Mouse (Mus musculus): ENCODE measurements at regions not wholly inside any gene's neighbourhood (a gene's known extent, or its start where the extent isn't known, plus 50 kb on each side); places are given as distances from the start of the nearest gene placed in this dataset.
A peak's percentile ranks its signal among the peaks of the same experiment; 100 is the strongest.
"Not testable (repeated sequence)": the region's sequence is repeated elsewhere in the genome, so short reads cannot be mapped to it uniquely, and the experiment has no call there.

- Histone ChIP-seq H3K4me1 (replicated peaks; ENCODE audit: low read depth, low read length) (no peaks in the 10 kb centered on the region), H3K4me3 (replicated peaks; ENCODE audit: low read length) (no peak overlapping the region), H3K9me3 (ENCODE audit: low read length) (peaks cover 12% of the 10 kb centered on the region; the same call in 1 of the 2 replicates), H3K36me3 (ENCODE audit: insufficient read depth, low read length) (no peaks in the 10 kb centered on the region), H3K27me3 (ENCODE audit: insufficient read depth, low read length) (no peaks in the 10 kb centered on the region)
- TF ChIP-seq NANOG (IDR thresholded peaks at IDR 0.05; ENCODE audit: borderline replicate concordance, low read length) (no peak), CTCF (conservative IDR thresholded peaks at IDR 0.05; ENCODE audit: low read length) (no peak), POU5F1 (IDR thresholded peaks at IDR 0.05; ENCODE audit: borderline replicate concordance, low read length) (no peak)
Measured at GRCm38 (mm10) chr13:52346027-52346375, 185.1 kb downstream of the Diras2 start.

- TF ChIP-seq POU5F1 (IDR thresholded peaks at IDR 0.05; ENCODE audit: borderline replicate concordance, low read length), result no peak
- TF ChIP-seq CTCF (conservative IDR thresholded peaks at IDR 0.05; ENCODE audit: low read length), result no peak
- TF ChIP-seq NANOG (IDR thresholded peaks at IDR 0.05; ENCODE audit: borderline replicate concordance, low read length), result no peak
- peaks cover 16% of the 10 kb centered on the region; the same call in 1 of the 2 replicates for H3K9me3 ChIP-seq (ENCODE audit: low read length)
- no peaks in the 10 kb centered on the region for H3K4me1 ChIP-seq (replicated peaks; ENCODE audit: low read depth, low read length)
- H3K36me3 ChIP-seq (ENCODE audit: insufficient read depth, low read length), result no peaks in the 10 kb centered on the region
- no peaks in the 10 kb centered on the region for H3K27me3 ChIP-seq (ENCODE audit: insufficient read depth, low read length)
- no peak overlapping the region for H3K4me3 ChIP-seq (replicated peaks; ENCODE audit: low read length)
Measured at GRCm38 (mm10) chr13:52347631-52348030, 183.4 kb downstream of the Diras2 start.

GRCm38 (mm10) chr13:52349606-52350005 lies 181.5 kb downstream of the Diras2 start:
- no peaks in the 10 kb centered on the region for H3K27me3 ChIP-seq (ENCODE audit: insufficient read depth, low read length)
- peaks cover 36% of the 10 kb centered on the region for H3K9me3 ChIP-seq (ENCODE audit: low read length)
- TF ChIP-seq CTCF (conservative IDR thresholded peaks at IDR 0.05; ENCODE audit: low read length), result no peak
- no peak for TF ChIP-seq NANOG (IDR thresholded peaks at IDR 0.05; ENCODE audit: borderline replicate concordance, low read length)
- TF ChIP-seq POU5F1 (IDR thresholded peaks at IDR 0.05; ENCODE audit: borderline replicate concordance, low read length), result no peak
- no peak overlapping the region for H3K4me3 ChIP-seq (replicated peaks; ENCODE audit: low read length)
- H3K4me1 ChIP-seq (replicated peaks; ENCODE audit: low read depth, low read length), result no peaks in the 10 kb centered on the region
- no peaks in the 10 kb centered on the region for H3K36me3 ChIP-seq (ENCODE audit: insufficient read depth, low read length)

GRCm38 (mm10) chr13:52352576-52352975 lies 178.5 kb downstream of the Diras2 start:
- Histone ChIP-seq H3K4me3 (replicated peaks; ENCODE audit: low read length) (no peak overlapping the region), H3K36me3 (ENCODE audit: insufficient read depth, low read length) (no peaks in the 10 kb centered on the region), H3K27me3 (ENCODE audit: insufficient read depth, low read length) (no peaks in the 10 kb centered on the region), H3K9me3 (ENCODE audit: low read length) (peaks cover 54% of the 10 kb centered on the region), H3K4me1 (replicated peaks; ENCODE audit: low read depth, low read length) (no peaks in the 10 kb centered on the region)
- TF ChIP-seq CTCF (conservative IDR thresholded peaks at IDR 0.05; ENCODE audit: low read length) (peak; percentile 80), POU5F1 (IDR thresholded peaks at IDR 0.05; ENCODE audit: borderline replicate concordance, low read length) (no peak), NANOG (IDR thresholded peaks at IDR 0.05; ENCODE audit: borderline replicate concordance, low read length) (no peak)

- no peak overlapping the region for H3K4me3 ChIP-seq (replicated peaks; ENCODE audit: low read length)
- no peaks in the 10 kb centered on the region for H3K4me1 ChIP-seq (replicated peaks; ENCODE audit: low read depth, low read length)
- H3K27me3 ChIP-seq (ENCODE audit: insufficient read depth, low read length), result no peaks in the 10 kb centered on the region
- TF ChIP-seq CTCF (conservative IDR thresholded peaks at IDR 0.05; ENCODE audit: low read length) (no peak), NANOG (IDR thresholded peaks at IDR 0.05; ENCODE audit: borderline replicate concordance, low read length) (no peak), POU5F1 (IDR thresholded peaks at IDR 0.05; ENCODE audit: borderline replicate concordance, low read length) (no peak)
- peaks cover 62% of the 10 kb centered on the region for H3K9me3 ChIP-seq (ENCODE audit: low read length)
- peaks cover 6% of the 10 kb centered on the region for H3K36me3 ChIP-seq (ENCODE audit: insufficient read depth, low read length)
Measured at GRCm38 (mm10) chr13:52353437-52353836, 177.6 kb downstream of the Diras2 start.

- H3K36me3 ChIP-seq (ENCODE audit: insufficient read depth, low read length), result peaks cover 9% of the 10 kb centered on the region
- H3K4me1 ChIP-seq (replicated peaks; ENCODE audit: low read depth, low read length), result no peaks in the 10 kb centered on the region
- H3K4me3 ChIP-seq (replicated peaks; ENCODE audit: low read length), result no peak overlapping the region
- H3K9me3 ChIP-seq (ENCODE audit: low read length), result peaks cover 68% of the 10 kb centered on the region
- no peaks in the 10 kb centered on the region for H3K27me3 ChIP-seq (ENCODE audit: insufficient read depth, low read length)
- TF ChIP-seq CTCF (conservative IDR thresholded peaks at IDR 0.05; ENCODE audit: low read length) (no peak), POU5F1 (IDR thresholded peaks at IDR 0.05; ENCODE audit: borderline replicate concordance, low read length) (no peak), NANOG (IDR thresholded peaks at IDR 0.05; ENCODE audit: borderline replicate concordance, low read length) (no peak)
Measured at GRCm38 (mm10) chr13:52353966-52354365, 177.1 kb downstream of the Diras2 start.

GRCm38 (mm10) chr13:52355921-52356320 lies 175.2 kb downstream of the Diras2 start:
- 0 out of 2 replicates have a peak, but pooled peaks cover 12% of the 10 kb centered on the region for H3K4me1 ChIP-seq (replicated peaks; ENCODE audit: low read depth, low read length)
- H3K27me3 ChIP-seq (ENCODE audit: insufficient read depth, low read length); H3K4me3 ChIP-seq (replicated peaks; ENCODE audit: low read length): not testable (repeated sequence)
- peaks cover 84% of the 10 kb centered on the region for H3K9me3 ChIP-seq (ENCODE audit: low read length)
- H3K36me3 ChIP-seq (ENCODE audit: insufficient read depth, low read length), result peaks cover 13% of the 10 kb centered on the region

GRCm38 (mm10) chr13:52359332-52359731 lies 171.7 kb downstream of the Diras2 start:
- Histone ChIP-seq H3K9me3 (ENCODE audit: low read length) (peaks cover 63% of the 10 kb centered on the region), H3K4me1 (replicated peaks; ENCODE audit: low read depth, low read length) (0 out of 2 replicates have a peak, but pooled peaks cover 15% of the 10 kb centered on the region), H3K36me3 (ENCODE audit: insufficient read depth, low read length) (peaks cover 13% of the 10 kb centered on the region)
- peak; percentile 70; the same call in 1 of the 2 replicates for TF ChIP-seq NANOG (IDR thresholded peaks at IDR 0.05; ENCODE audit: borderline replicate concordance, low read length)
- H3K27me3 ChIP-seq (ENCODE audit: insufficient read depth, low read length); H3K4me3 ChIP-seq (replicated peaks; ENCODE audit: low read length): not testable (repeated sequence)

- no peak for TF ChIP-seq POU5F1 (IDR thresholded peaks at IDR 0.05; ENCODE audit: borderline replicate concordance, low read length)
- no peak for TF ChIP-seq CTCF (conservative IDR thresholded peaks at IDR 0.05; ENCODE audit: low read length)
- no peak for TF ChIP-seq NANOG (IDR thresholded peaks at IDR 0.05; ENCODE audit: borderline replicate concordance, low read length)
- Histone ChIP-seq H3K4me1 (replicated peaks; ENCODE audit: low read depth, low read length) (peaks cover 25% of the 10 kb centered on the region; the same call in 1 of the 2 replicates), H3K9me3 (ENCODE audit: low read length) (peaks cover 43% of the 10 kb centered on the region), H3K27me3 (ENCODE audit: insufficient read depth, low read length) (no peaks in the 10 kb centered on the region), H3K36me3 (ENCODE audit: insufficient read depth, low read length) (peaks cover 13% of the 10 kb centered on the region), H3K4me3 (replicated peaks; ENCODE audit: low read length) (no peak overlapping the region)
Measured at GRCm38 (mm10) chr13:52361177-52361846, 169.8 kb downstream of the Diras2 start.

All from E14TG2a.4 (cell line).